Mouse (Mus musculus): ENCODE data around the gene Grip1. TPM values are rescaled to one million over a fixed set of nuclear protein-coding genes. Genes with fewer than 3 reads are reported as not detected.

Gene Grip1
- polyA plus RNA-seq, 1 experiment, result 0.13 TPM

GRCm38 (mm10) chr10:119477661-119478060 is 24.0 kb downstream of the Grip1 start:
- no peaks in the 10 kb centered on the region for H3K4me1 ChIP-seq (ENCODE audit: control insufficient read depth, insufficient read depth, insufficient read length, low read length)
- no peak overlapping the region for H3K27ac ChIP-seq (ENCODE audit: insufficient read depth, low read depth, low read length)
- H3K36me3 ChIP-seq (ENCODE audit: control insufficient read depth, insufficient read depth, low read length), result no peaks in the 10 kb centered on the region
- no peaks in the 10 kb centered on the region for H3K27me3 ChIP-seq (ENCODE audit: control insufficient read depth, insufficient read depth, low read length)
- no peak overlapping the region for H3K4me3 ChIP-seq (ENCODE audit: low read depth, low read length)
- whole genome bisulfite sequencing, result 90% methylated on average over 8 of the region's 8 CpGs
- TF ChIP-seq CTCF (IDR thresholded peaks at IDR 0.05; ENCODE audit: extremely low read depth, insufficient read length, insufficient replicate concordance, low read depth, low read length) (no peak), POLR2A (IDR thresholded peaks at IDR 0.05; ENCODE audit: low read depth, low read length) (no peak)

- Histone ChIP-seq H3K36me3 (ENCODE audit: control insufficient read depth, insufficient read depth, low read length) (no peaks in the 10 kb centered on the region), H3K4me3 (ENCODE audit: low read depth, low read length) (no peak overlapping the region), H3K27me3 (ENCODE audit: control insufficient read depth, insufficient read depth, low read length) (no peaks in the 10 kb centered on the region), H3K27ac (ENCODE audit: insufficient read depth, low read depth, low read length) (no peak overlapping the region), H3K4me1 (ENCODE audit: control insufficient read depth, insufficient read depth, insufficient read length, low read length) (no peaks in the 10 kb centered on the region)
- 81% methylated on average over 17 of the region's 17 CpGs for WGBS
- no peak for TF ChIP-seq CTCF (IDR thresholded peaks at IDR 0.05; ENCODE audit: extremely low read depth, insufficient read length, insufficient replicate concordance, low read depth, low read length)
- no peak for TF ChIP-seq POLR2A (IDR thresholded peaks at IDR 0.05; ENCODE audit: low read depth, low read length)
Observed at GRCm38 (mm10) chr10:119483068-119483705, 29.6 kb downstream of the Grip1 start.

GRCm38 (mm10) chr10:119483766-119484165 is 30.1 kb downstream of the Grip1 start:
- no peak overlapping the region for H3K27ac ChIP-seq (ENCODE audit: insufficient read depth, low read depth, low read length)
- no peak overlapping the region for H3K4me3 ChIP-seq (ENCODE audit: low read depth, low read length)
- WGBS, result 40% methylated on average over 6 of the region's 6 CpGs
- no peaks in the 10 kb centered on the region for H3K4me1 ChIP-seq (ENCODE audit: control insufficient read depth, insufficient read depth, insufficient read length, low read length)
- H3K27me3 ChIP-seq (ENCODE audit: control insufficient read depth, insufficient read depth, low read length), result no peaks in the 10 kb centered on the region
- no peaks in the 10 kb centered on the region for H3K36me3 ChIP-seq (ENCODE audit: control insufficient read depth, insufficient read depth, low read length)
- TF ChIP-seq POLR2A (IDR thresholded peaks at IDR 0.05; ENCODE audit: low read depth, low read length) (no peak), CTCF (IDR thresholded peaks at IDR 0.05; ENCODE audit: extremely low read depth, insufficient read length, insufficient replicate concordance, low read depth, low read length) (no peak)

- WGBS, result 81% methylated on average over 7 of the region's 7 CpGs
- TF ChIP-seq POLR2A (IDR thresholded peaks at IDR 0.05; ENCODE audit: low read depth, low read length) (no peak), CTCF (IDR thresholded peaks at IDR 0.05; ENCODE audit: extremely low read depth, insufficient read length, insufficient replicate concordance, low read depth, low read length) (no peak)
- no peak overlapping the region for H3K4me3 ChIP-seq (ENCODE audit: low read depth, low read length)
- no peaks in the 10 kb centered on the region for H3K27me3 ChIP-seq (ENCODE audit: control insufficient read depth, insufficient read depth, low read length)
- H3K4me1 ChIP-seq (ENCODE audit: control insufficient read depth, insufficient read depth, insufficient read length, low read length), result no peaks in the 10 kb centered on the region
- H3K36me3 ChIP-seq (ENCODE audit: control insufficient read depth, insufficient read depth, low read length), result no peaks in the 10 kb centered on the region
- no peak overlapping the region for H3K27ac ChIP-seq (ENCODE audit: insufficient read depth, low read depth, low read length)
Observed at GRCm38 (mm10) chr10:119486936-119487335, 33.3 kb downstream of the Grip1 start.

GRCm38 (mm10) chr10:119490831-119491230 is 37.2 kb downstream of the Grip1 start:
- H3K27me3 ChIP-seq (ENCODE audit: control insufficient read depth, insufficient read depth, low read length), result no peaks in the 10 kb centered on the region
- no peaks in the 10 kb centered on the region for H3K36me3 ChIP-seq (ENCODE audit: control insufficient read depth, insufficient read depth, low read length)
- WGBS, result 92% methylated on average over 18 of the region's 18 CpGs
- H3K4me1 ChIP-seq (ENCODE audit: control insufficient read depth, insufficient read depth, insufficient read length, low read length), result no peaks in the 10 kb centered on the region
- no peak overlapping the region for H3K4me3 ChIP-seq (ENCODE audit: low read depth, low read length)
- TF ChIP-seq CTCF (IDR thresholded peaks at IDR 0.05; ENCODE audit: extremely low read depth, insufficient read length, insufficient replicate concordance, low read depth, low read length), result no peak
- TF ChIP-seq POLR2A (IDR thresholded peaks at IDR 0.05; ENCODE audit: low read depth, low read length), result no peak
- H3K27ac ChIP-seq (ENCODE audit: insufficient read depth, low read depth, low read length), result no peak overlapping the region

- TF ChIP-seq CTCF (IDR thresholded peaks at IDR 0.05; ENCODE audit: extremely low read depth, insufficient read length, insufficient replicate concordance, low read depth, low read length) (no peak), POLR2A (IDR thresholded peaks at IDR 0.05; ENCODE audit: low read depth, low read length) (no peak)
- WGBS, result 75% methylated on average over 8 of the region's 8 CpGs
- H3K4me3 ChIP-seq (ENCODE audit: low read depth, low read length), result no peak overlapping the region
- H3K4me1 ChIP-seq (ENCODE audit: control insufficient read depth, insufficient read depth, insufficient read length, low read length), result no peaks in the 10 kb centered on the region
- no peaks in the 10 kb centered on the region for H3K27me3 ChIP-seq (ENCODE audit: control insufficient read depth, insufficient read depth, low read length)
- H3K36me3 ChIP-seq (ENCODE audit: control insufficient read depth, insufficient read depth, low read length), result no peaks in the 10 kb centered on the region
- H3K27ac ChIP-seq (ENCODE audit: insufficient read depth, low read depth, low read length), result no peak overlapping the region
Observed at GRCm38 (mm10) chr10:119495317-119495716, 41.7 kb downstream of the Grip1 start.

- no peaks in the 10 kb centered on the region for H3K36me3 ChIP-seq (ENCODE audit: control insufficient read depth, insufficient read depth, low read length)
- 68% methylated on average over 5 of the region's 5 CpGs for WGBS
Observed at GRCm38 (mm10) chr10:119496221-119496620, 42.6 kb downstream of the Grip1 start.

More at GRCm38 (mm10) chr10:119496221-119496620, 42.6 kb downstream of the Grip1 start:
- TF ChIP-seq CTCF (IDR thresholded peaks at IDR 0.05; ENCODE audit: extremely low read depth, insufficient read length, insufficient replicate concordance, low read depth, low read length) (no peak), POLR2A (IDR thresholded peaks at IDR 0.05; ENCODE audit: low read depth, low read length) (no peak)
- Histone ChIP-seq H3K27ac (ENCODE audit: insufficient read depth, low read depth, low read length) (no peak overlapping the region), H3K4me3 (ENCODE audit: low read depth, low read length) (no peak overlapping the region), H3K27me3 (ENCODE audit: control insufficient read depth, insufficient read depth, low read length) (no peaks in the 10 kb centered on the region), H3K4me1 (ENCODE audit: control insufficient read depth, insufficient read depth, insufficient read length, low read length) (no peaks in the 10 kb centered on the region)
